Mouse (Mus musculus) adrenal gland, adult 2 months (tissue): ENCODE data around the gene Sfrp5. TPM values are rescaled to one million over a fixed set of nuclear protein-coding genes. Genes with fewer than 3 reads are reported as not detected.

Experiments
- polyA plus RNA-seq: library from polyadenylated mRNA; depleted of rRNA; stranded (reverse); fragments of >200 nt; gene quantifications from 2 replicates; pipeline ENCODE4 v1.2.3, GENCODE M21; 2012; rRNA removed
- total RNA-seq, 2 experiments: library from RNA; stranded (reverse); gene quantifications; 2 replicates each; pipeline ENCODE4 v1.2.3; 2021

The Sfrp5 gene
- total and polyA plus RNA-seq, 3 experiments = 2.7 to 11.5 (median 3.9) TPM

Other genes starting within 250 kb of the Sfrp5 start
- 10 to 100 TPM; 15.9 to 22.0 TPM for gene Mms19, start 221.1 kb downstream of the Sfrp5 start, total RNA-seq
- gene Mms19, start 221.1 kb downstream of the Sfrp5 start, polyA plus RNA-seq = 48.3 and 49.2 TPM in 2 replicates
- 10 to 100 TPM; 12.8 to 21.1 TPM for gene Ubtd1, start 220.5 kb downstream of the Sfrp5 start, total RNA-seq
- gene Ubtd1, start 220.5 kb downstream of the Sfrp5 start, polyA plus RNA-seq = 29.3 and 31.3 TPM in 2 replicates
- under 1 TPM; 0.35 to 0.61 TPM for gene Ankrd2, start 166.3 kb downstream of the Sfrp5 start, total RNA-seq
- gene Ankrd2, start 166.3 kb downstream of the Sfrp5 start, polyA plus RNA-seq = 0.16 and 0.27 TPM in 2 replicates
- 1 to 10 TPM; 3.7 to 8.0 TPM for gene Hoga1, start 156.6 kb downstream of the Sfrp5 start, total RNA-seq
- 1.5 and 1.6 TPM in 2 replicates for gene Hoga1, start 156.6 kb downstream of the Sfrp5 start, polyA plus RNA-seq
- gene 4933411K16Rik, start 150.0 kb downstream of the Sfrp5 start, total RNA-seq = under 1 TPM; 0.55 to 0.75 TPM
- 0.09 and 0.12 TPM in 2 replicates for gene 4933411K16Rik, start 150.0 kb downstream of the Sfrp5 start, polyA plus RNA-seq
- gene Morn4, start 115.9 kb downstream of the Sfrp5 start, total RNA-seq = 10 to 100 TPM in 1 of 2 experiments, 1 to 10 TPM in 1; 7.5 to 15.5 TPM
- gene Morn4, start 115.9 kb downstream of the Sfrp5 start, polyA plus RNA-seq = 10.6 and 13.0 TPM in 2 replicates
- 10 to 100 TPM; 62.3 to 69.9 TPM for gene Pi4k2a, start 111.8 kb downstream of the Sfrp5 start, total RNA-seq
- 43.7 and 44.5 TPM in 2 replicates for gene Pi4k2a, start 111.8 kb downstream of the Sfrp5 start, polyA plus RNA-seq
- gene Avpi1, start 73.2 kb downstream of the Sfrp5 start, total RNA-seq = 100 to 1,000 TPM in 1 of 2 experiments, 10 to 100 TPM in 1; 78.6 to 101 TPM
- 82.3 and 112 TPM in 2 replicates for gene Avpi1, start 73.2 kb downstream of the Sfrp5 start, polyA plus RNA-seq
- 10 to 100 TPM; 30.0 to 56.7 TPM for gene Marveld1, start 54.9 kb downstream of the Sfrp5 start, total RNA-seq
- 76.2 and 87.1 TPM in 2 replicates for gene Marveld1, start 54.9 kb downstream of the Sfrp5 start, polyA plus RNA-seq
- gene Zfyve27, start 38.3 kb downstream of the Sfrp5 start, total RNA-seq = 10 to 100 TPM; 43.6 to 47.9 TPM
- gene Zfyve27, start 38.3 kb downstream of the Sfrp5 start, polyA plus RNA-seq = 37.6 and 49.2 TPM in 2 replicates
- gene Golga7b, start 45.3 kb upstream of the Sfrp5 start, total RNA-seq = 1 to 10 TPM in 1 of 2 experiments, under 1 TPM in 1; 0.69 to 1.3 TPM
- gene Golga7b, start 45.3 kb upstream of the Sfrp5 start, polyA plus RNA-seq = 1.1 and 2.8 TPM in 2 replicates
- gene Crtac1, start 229.5 kb upstream of the Sfrp5 start, total RNA-seq = under 1 TPM; 0.23 to 0.73 TPM
- 0.43 and 0.60 TPM in 2 replicates for gene Crtac1, start 229.5 kb upstream of the Sfrp5 start, polyA plus RNA-seq